Mouse (Mus musculus) CH12.LX (cell line): Measurements from ENCODE around the gene Zfp784. TPM values are rescaled to one million over a fixed set of nuclear protein-coding genes. Genes with fewer than 3 reads are reported as not detected.

Experiments used
- DNase-seq: peaks from one replicate; pipeline ENCODE4 v3.0.0-alpha.2; 2013; ENCODE audit errors: extremely low read depth
- H3K27ac ChIP-seq: 2 replicates; pipeline ENCODE4 v1.5.1; 2012; ENCODE audit warnings: low read depth, mild to moderate bottlenecking, control low read depth, moderate library complexity; ENCODE audit not compliant: insufficient read depth
- H3K27me3 ChIP-seq: replicated peaks from 2 replicates; pipeline ENCODE3; 2012; ENCODE audit warnings: inconsistent platforms
- H3K36me3 ChIP-seq, 2 experiments: replicated peaks in 1 of 2; 2 replicates each; pipeline versions ENCODE3 to v1.6.1; 2012; ENCODE audit warnings: inconsistent platforms in 1 of 2, low read length in 1 of 2, mild to moderate bottlenecking in 1 of 2, mixed read lengths in 1 of 2, moderate library complexity in 1 of 2; ENCODE audit not compliant: control insufficient read depth in 1 of 2, insufficient read depth in 1 of 2
- H3K4me1 ChIP-seq, 2 experiments: 2 replicates each; pipeline ENCODE4 v1.6.1; 2012; ENCODE audit warnings: inconsistent platforms in 1 of 2, moderate library complexity in 1 of 2; ENCODE audit not compliant: insufficient read depth in 2 of 2, control insufficient read depth in 1 of 2
- H3K4me2 ChIP-seq: 2 replicates; pipeline ENCODE4 v1.6.1; 2012; ENCODE audit warnings: low read depth, mild to moderate bottlenecking, control low read depth; ENCODE audit not compliant: poor library complexity, insufficient read depth, severe bottlenecking
- H3K4me3 ChIP-seq, 3 experiments: fragments of 150-350 bp in 1 of 3; sonication (generic) in 1 of 3; replicated peaks in 1 of 3; 2 replicates each; pipeline versions ENCODE3 to v1.5.1; 2011 to 2012; ENCODE audit warnings: low read depth in 2 of 3, low read length in 2 of 3, mild to moderate bottlenecking in 2 of 3, moderate library complexity in 2 of 3, control low read depth in 1 of 3, improper control_type of control experiment in 1 of 3, inconsistent platforms in 1 of 3, mixed read lengths in 1 of 3; ENCODE audit not compliant: poor library complexity in 1 of 3
- H3K79me2 ChIP-seq: replicated peaks from 2 replicates; pipeline ENCODE4 v1.6.1; 2012; ENCODE audit warnings: mild to moderate bottlenecking, moderate library complexity; ENCODE audit not compliant: control insufficient read depth, poor library complexity, insufficient read depth, severe bottlenecking; ENCODE audit errors: extremely low read depth
- H3K9ac ChIP-seq: 2 replicates; pipeline ENCODE4 v1.6.1; 2012; ENCODE audit warnings: low read depth, mild to moderate bottlenecking, control low read depth, moderate library complexity; ENCODE audit not compliant: insufficient read depth
- H3K9me3 ChIP-seq: replicated peaks from 2 replicates; pipeline ENCODE3; 2012; ENCODE audit warnings: low read length, inconsistent platforms, mixed read lengths
- BHLHE40 ChIP-seq: IDR thresholded peaks from 2 replicates; pipeline ENCODE4 v1.6.1; 2011; ENCODE audit warnings: mild to moderate bottlenecking, low read depth, low read length, improper control_type of control experiment
- CHD1 ChIP-seq: IDR thresholded peaks from 2 replicates; pipeline ENCODE4 v1.6.1; 2012; ENCODE audit warnings: low read depth, low read length, improper control_type of control experiment, inconsistent platforms
- CHD2 ChIP-seq: IDR thresholded peaks from 2 replicates; pipeline ENCODE4 v1.6.1; 2011; ENCODE audit warnings: low read length, improper control_type of control experiment
- CTCF ChIP-seq, 2 experiments: IDR thresholded peaks in 1 of 2; conservative IDR thresholded peaks in 1 of 2; 2 replicates each; pipeline ENCODE4 v1.5.1; 2011 to 2012; ENCODE audit warnings: low read depth in 2 of 2, low read length in 2 of 2, improper control_type of control experiment in 1 of 2, inconsistent platforms in 1 of 2, mild to moderate bottlenecking in 1 of 2, moderate library complexity in 1 of 2
- ELF1 ChIP-seq: IDR thresholded peaks from 2 replicates; pipeline ENCODE4 v1.6.1; 2014; ENCODE audit warnings: low read depth, mild to moderate bottlenecking, inconsistent platforms, low read length, improper control_type of control experiment
- EP300 ChIP-seq: IDR thresholded peaks from 2 replicates; pipeline ENCODE4 v1.6.1; 2011; ENCODE audit warnings: low read length, improper control_type of control experiment
- GABPA ChIP-seq: IDR thresholded peaks from 2 replicates; pipeline ENCODE4 v1.6.1; 2012; ENCODE audit warnings: low read depth, low read length, improper control_type of control experiment, inconsistent platforms; ENCODE audit not compliant: insufficient replicate concordance
- HCFC1 ChIP-seq: IDR thresholded peaks from 2 replicates; pipeline ENCODE4 v1.6.1; 2012; ENCODE audit warnings: low read depth, mild to moderate bottlenecking, inconsistent platforms, low read length, improper control_type of control experiment
- IRF4 ChIP-seq: IDR thresholded peaks from 2 replicates; pipeline ENCODE4 v1.6.1; 2014; ENCODE audit warnings: low read depth, mild to moderate bottlenecking, inconsistent platforms, low read length, improper control_type of control experiment
- JUN ChIP-seq: IDR thresholded peaks from 2 replicates; pipeline ENCODE4 v1.6.1; 2011; ENCODE audit warnings: low read depth, mild to moderate bottlenecking, low read length, improper control_type of control experiment, moderate library complexity; ENCODE audit not compliant: insufficient read depth
- JUND ChIP-seq: conservative IDR thresholded peaks from 2 replicates; pipeline ENCODE4 v1.6.1; 2011; ENCODE audit warnings: low read depth, low read length, improper control_type of control experiment
- MAFK ChIP-seq: IDR thresholded peaks from 2 replicates; pipeline ENCODE4 v1.6.1; 2011; ENCODE audit warnings: low read length, improper control_type of control experiment; ENCODE audit not compliant: insufficient replicate concordance
- MAX ChIP-seq: IDR thresholded peaks from 2 replicates; pipeline ENCODE4 v1.6.1; 2011; ENCODE audit warnings: low read length, improper control_type of control experiment
- MAZ ChIP-seq: IDR thresholded peaks from 2 replicates; pipeline ENCODE4 v1.6.1; 2012; ENCODE audit warnings: low read depth, mild to moderate bottlenecking, inconsistent platforms, low read length, improper control_type of control experiment, moderate library complexity
- MXI1 ChIP-seq: IDR thresholded peaks from 2 replicates; pipeline ENCODE4 v1.6.1; 2011; ENCODE audit warnings: mild to moderate bottlenecking, low read depth, low read length, improper control_type of control experiment
- MYC ChIP-seq: IDR thresholded peaks from 2 replicates; pipeline ENCODE4 v1.6.1; 2011; ENCODE audit warnings: low read depth, mild to moderate bottlenecking, improper control_type of control experiment, low read length
- NELFE ChIP-seq: IDR thresholded peaks from 2 replicates; pipeline ENCODE4 v1.6.1; 2011; ENCODE audit warnings: low read depth, low read length, improper control_type of control experiment
- NRF1 ChIP-seq: IDR thresholded peaks from 2 replicates; pipeline ENCODE4 v1.6.1; 2014; ENCODE audit warnings: low read depth, mild to moderate bottlenecking, inconsistent platforms, low read length, improper control_type of control experiment, moderate library complexity
- POLR2A ChIP-seq: IDR thresholded peaks from 2 replicates; pipeline ENCODE4 v1.6.1; 2011; ENCODE audit warnings: low read depth, mild to moderate bottlenecking, improper control_type of control experiment, low read length
- TBP ChIP-seq: conservative IDR thresholded peaks from 2 replicates; pipeline ENCODE4 v1.6.1; 2011; ENCODE audit warnings: low read depth, low read length, improper control_type of control experiment
- TCF12 ChIP-seq: IDR thresholded peaks from 2 replicates; pipeline ENCODE4 v1.6.1; 2014; ENCODE audit warnings: low read depth, mild to moderate bottlenecking, inconsistent platforms, low read length, improper control_type of control experiment
- USF1 ChIP-seq: IDR thresholded peaks from 2 replicates; pipeline ENCODE4 v1.6.1; 2014; ENCODE audit warnings: low read depth, mild to moderate bottlenecking, inconsistent platforms, low read length, improper control_type of control experiment
- ZKSCAN1 ChIP-seq: IDR thresholded peaks from 2 replicates; pipeline ENCODE4 v1.6.1; 2012; ENCODE audit warnings: low read depth, inconsistent platforms, low read length, improper control_type of control experiment, borderline replicate concordance
- ZMIZ1 ChIP-seq: IDR thresholded peaks from 2 replicates; pipeline ENCODE4 v1.6.1; 2012; ENCODE audit warnings: low read depth, mild to moderate bottlenecking, inconsistent platforms, low read length, improper control_type of control experiment
- ZNF384 ChIP-seq: IDR thresholded peaks from 2 replicates; pipeline ENCODE4 v1.6.1; 2012; ENCODE audit warnings: low read depth, low read length, improper control_type of control experiment, inconsistent platforms
- dilution Hi-C: fragments of 300-500 bp; cut with MboI; formaldehyde crosslinking; loops from 2 replicates; pipeline ENCODE4 v1.14.3; 2020; ENCODE audit warnings: low sequenced_read_pairs; ENCODE audit not compliant: extremely low pct_unique_long_range_greater_than_20kb, extremely low pct_ligation_motif_present
- in situ Hi-C: fragments of 300-500 bp; cut with MboI; formaldehyde crosslinking; loops from 3 replicates; pipeline ENCODE4 v1.14.3; 2019; ENCODE audit warnings: low sequenced_read_pairs, low pct_ligation_motif_present, low pct_unique_long_range_greater_than_20kb, mixed read lengths
- polyA plus RNA-seq: library from polyadenylated mRNA; unstranded; fragments of >175 nt; gene quantifications from 2 replicates; pipeline ENCODE4 v1.2.1, GENCODE M21; 2012; ENCODE audit warnings: low read depth; ENCODE audit not compliant: insufficient read length
- total RNA-seq, 2 experiments: library from RNA; depleted of rRNA; stranded (reverse); fragments of 300-350 nt in 1 of 2; fragments of >200 nt in 1 of 2; gene quantifications; 2 replicates each; pipeline ENCODE4 v1.2.3; 2012 to 2014

Gene Zfp784
- total and polyA plus RNA-seq, 3 experiments = 0.53 to 1.5 (median 1.1) TPM

DNA sequence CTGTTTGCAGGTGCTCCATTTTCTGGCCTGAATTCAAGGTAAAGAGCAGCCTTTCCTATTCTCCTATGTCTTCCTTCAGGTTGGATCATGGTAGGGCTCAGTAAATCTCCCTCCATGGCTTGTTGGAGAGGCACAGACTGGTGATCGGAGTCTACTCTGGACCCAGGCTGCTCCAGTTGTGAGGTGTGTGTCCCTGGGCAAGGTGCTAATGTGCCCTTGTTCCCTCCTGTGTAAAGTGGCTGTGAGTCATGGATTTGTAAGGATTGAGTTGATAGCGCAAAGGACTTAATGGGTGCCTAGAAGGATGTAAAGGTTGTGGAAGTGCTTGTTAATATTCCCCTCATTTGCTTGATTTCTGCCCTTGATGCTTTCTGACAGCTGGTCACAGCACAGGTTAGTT is 43.7 kb upstream of the Zfp784 start:
- H3K79me2 ChIP-seq = peaks cover 64% of the 10 kb centered on the region
- H3K9me3 ChIP-seq = no peaks in the 10 kb centered on the region
- dilution Hi-C loops (no loop called here), in situ Hi-C loops (no loop called here)
- peak overlapping the region; percentile 95 for H3K27ac ChIP-seq
- peak overlapping the region; percentile 93 to 100 (median 99) for H3K4me3 ChIP-seq
- H3K36me3 ChIP-seq = peaks cover 29 to 52% of the 10 kb centered on the region in 2 experiments
- TF ChIP-seq TCF12 = no peak
- no peak for TF ChIP-seq GABPA
- TF ChIP-seq JUND = no peak
- no peak for TF ChIP-seq ELF1
- TF ChIP-seq JUN = no peak
- TF ChIP-seq CHD1 = no peak
- TF ChIP-seq ZNF384 = no peak
- no peak for TF ChIP-seq EP300
- TF ChIP-seq NELFE = no peak
- TF ChIP-seq USF1 = no peak
- TF ChIP-seq HCFC1 = no peak
- TF ChIP-seq ZKSCAN1 = no peak
- no peak; the same call in 1 of the 2 replicates for TF ChIP-seq MXI1
- TF ChIP-seq MAX = no peak
- TF ChIP-seq CTCF (conservative IDR thresholded peaks at IDR 0.05 in 1 of 2, IDR thresholded peaks at IDR 0.05 in 1 of 2; ENCODE audit: low read depth in 2 of 2, low read length in 2 of 2) = no peak
- peak overlapping the region; percentile 83 for H3K4me2 ChIP-seq
- no peak for DNase-seq
- H3K9ac ChIP-seq = peak overlapping the region; percentile 98
- no peaks in the 10 kb centered on the region for H3K27me3 ChIP-seq
- H3K4me1 ChIP-seq = peaks cover 12 to 48% of the 10 kb centered on the region in 2 experiments

DNA sequence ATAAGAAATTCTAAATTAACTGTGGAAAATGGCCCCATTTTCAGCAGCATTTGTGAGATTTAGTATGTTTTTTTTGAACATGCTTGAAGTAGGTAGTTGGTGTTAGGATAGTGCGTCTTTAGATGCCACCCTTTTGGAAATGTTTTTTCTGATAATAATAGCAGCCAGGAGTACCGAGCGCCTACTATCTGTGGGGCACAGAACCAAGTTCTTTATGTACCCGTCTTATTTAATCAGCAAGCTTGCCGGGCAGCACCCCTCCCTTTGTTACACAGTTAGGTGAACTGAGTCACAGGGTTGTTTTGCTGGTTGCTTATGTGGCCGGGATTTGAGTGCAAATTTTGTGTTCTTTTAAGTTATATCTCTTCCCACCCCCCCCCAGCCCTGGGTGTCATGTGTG is 43.0 kb upstream of the Zfp784 start:
- H3K9me3 ChIP-seq = no peaks in the 10 kb centered on the region
- no peak overlapping the region for H3K27ac ChIP-seq
- peaks cover 9 to 49% of the 10 kb centered on the region in 2 experiments for H3K4me1 ChIP-seq
- TF ChIP-seq HCFC1 (no peak), CHD2 (no peak), IRF4 (no peak), CHD1 (0 out of 2 replicates have a peak, but pooled peaks have one; percentile 14), TBP (no peak), TCF12 (no peak), MAFK (no peak), NRF1 (no peak), EP300 (no peak), ZNF384 (no peak), MYC (no peak), BHLHE40 (no peak), ZMIZ1 (no peak), POLR2A (0 out of 2 replicates have a peak, but pooled peaks have one; percentile 4), MAZ (no peak), MXI1 (no peak)
- H3K9ac ChIP-seq = peak overlapping the region; percentile 98
- in situ Hi-C loops = no loop called here
- dilution Hi-C loops = no loop called here
- H3K4me2 ChIP-seq = peak overlapping the region; percentile 83
- no peak for DNase-seq
- H3K4me3 ChIP-seq = peak overlapping the region; percentile 93 to 100 (median 99)
- no peaks in the 10 kb centered on the region for H3K27me3 ChIP-seq
- peaks cover 33 to 53% of the 10 kb centered on the region in 2 experiments for H3K36me3 ChIP-seq
- H3K79me2 ChIP-seq = peaks cover 63% of the 10 kb centered on the region
